Mouse (Mus musculus) G1E (cell line): ENCODE measurements at regions not wholly inside any gene's neighbourhood (a gene's known extent, or its start where the extent isn't known, plus 50 kb on each side); places are given as distances from the start of the nearest gene placed in this dataset.

Experiments used
- CTCF ChIP-seq: IDR thresholded peaks from 2 replicates; pipeline ENCODE4 v1.5.1; 2012; ENCODE audit warnings: low read depth, low read length, inconsistent platforms, mixed read lengths
- GATA1 ChIP-seq: IDR thresholded peaks from 2 replicates; pipeline ENCODE4 v1.6.1; 2012; ENCODE audit warnings: borderline replicate concordance, low read length, inconsistent platforms, mixed read lengths
- GATA2 ChIP-seq: IDR thresholded peaks from 2 replicates; pipeline ENCODE4 v1.6.1; 2012; ENCODE audit warnings: low read depth, low read length, inconsistent platforms, borderline replicate concordance
- POLR2AphosphoS5 ChIP-seq: IDR thresholded peaks from 2 replicates; pipeline ENCODE4 v1.6.1; 2012; ENCODE audit warnings: low read depth, low read length, inconsistent platforms; ENCODE audit not compliant: insufficient replicate concordance
- TAL1 ChIP-seq: conservative IDR thresholded peaks from 2 replicates; pipeline ENCODE4 v1.6.1; 2012; ENCODE audit warnings: low read depth, low read length, inconsistent platforms, mixed read lengths

DNA sequence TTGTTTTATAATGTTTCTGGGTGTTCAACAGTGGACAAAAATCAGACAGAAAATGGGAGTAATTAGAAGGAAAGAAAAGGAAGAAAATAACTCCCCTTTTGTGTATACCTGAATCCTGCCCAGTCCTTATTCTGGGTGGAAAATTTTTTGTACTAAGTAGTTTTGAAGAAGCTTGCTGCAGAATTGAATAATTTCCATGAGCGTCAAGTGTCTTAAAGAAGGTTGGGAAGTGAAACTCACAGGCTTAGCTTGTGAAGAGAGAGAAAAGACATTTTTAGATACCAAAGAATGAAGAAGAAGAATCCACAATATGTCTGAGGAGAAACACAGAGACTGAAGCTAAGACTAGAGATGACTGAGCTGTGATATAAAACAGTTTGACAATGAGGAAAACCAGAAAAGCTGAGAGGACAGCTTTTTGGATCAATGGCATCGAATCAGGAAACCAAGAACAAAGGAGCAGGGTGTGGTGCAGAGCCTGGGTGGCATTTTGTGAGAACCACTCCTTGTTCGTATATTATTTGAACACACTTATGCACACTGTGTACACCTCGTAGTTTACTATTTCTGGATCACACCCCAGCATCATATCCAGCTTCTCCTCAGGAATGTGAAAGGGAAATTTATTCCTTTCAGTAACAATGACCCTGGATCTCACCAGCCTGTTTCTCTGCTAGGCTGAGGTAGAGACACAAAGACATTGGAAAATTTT lies 221.9 kb downstream of the Gm9733 start:
- TF ChIP-seq CTCF = no peak
- no peak for TF ChIP-seq GATA2
- TF ChIP-seq GATA1 = no peak
- TF ChIP-seq POLR2AphosphoS5 = no peak
- no peak for TF ChIP-seq TAL1
